Mouse (Mus musculus) limb, embryonic 13.5 days (tissue): ENCODE measurements around the gene Pcna. TPM values are rescaled to one million over a fixed set of nuclear protein-coding genes. Genes with fewer than 3 reads are reported as not detected.
"Not testable (repeated sequence)": the region's sequence is repeated elsewhere in the genome, so short reads cannot be mapped to it uniquely, and the experiment has no call there.

Experiments used
- ATAC-seq: fragments of 200-750 bp; cut with Nextera tagmentation; 2 replicates; pipeline ENCODE4 v1.8.0; 2017; ENCODE audit warnings: low read depth, moderate number of reproducible peaks, moderate TSS enrichment; ENCODE audit not compliant: low FRiP score
- H3K27ac ChIP-seq: fragments of 300-500 bp; sonication (generic); 2 replicates; pipeline ENCODE4 v1.5.1; 2015; ENCODE audit warnings: inconsistent platforms, mild to moderate bottlenecking, moderate library complexity
- H3K27me3 ChIP-seq: fragments of 300-500 bp; sonication (generic); 2 replicates; pipeline ENCODE4 v1.6.1; 2015; ENCODE audit warnings: mild to moderate bottlenecking, inconsistent platforms
- H3K36me3 ChIP-seq: fragments of 300-500 bp; sonication (generic); 2 replicates; pipeline ENCODE4 v1.6.1; 2015; ENCODE audit warnings: inconsistent platforms, mild to moderate bottlenecking, moderate library complexity
- H3K4me1 ChIP-seq: fragments of 300-500 bp; sonication (generic); 2 replicates; pipeline ENCODE4 v1.6.1; 2015; ENCODE audit warnings: inconsistent platforms
- H3K4me2 ChIP-seq: fragments of 300-500 bp; sonication (generic); replicated peaks from 2 replicates; pipeline ENCODE4 v1.6.1; 2015; ENCODE audit warnings: inconsistent platforms, mild to moderate bottlenecking, moderate library complexity
- H3K4me3 ChIP-seq: fragments of 300-500 bp; sonication (generic); 2 replicates; pipeline ENCODE4 v1.5.1; 2015; ENCODE audit warnings: moderate library complexity, mild to moderate bottlenecking, inconsistent platforms
- H3K9ac ChIP-seq: fragments of 300-500 bp; sonication (generic); 2 replicates; pipeline ENCODE4 v1.6.1; 2015; ENCODE audit warnings: mild to moderate bottlenecking, inconsistent platforms
- H3K9me3 ChIP-seq: fragments of 300-500 bp; sonication (generic); 2 replicates; pipeline ENCODE4 v1.6.1; 2016; ENCODE audit warnings: inconsistent platforms
- WGBS: fragments of 180-500 bp; shearing (Covaris S2); methylation state at CpG from one replicate; pipeline ENCODE4 v1.1.7; 2015; 5-methylcytosine and 5-hydroxymethylcytosine counted together
- polyA plus RNA-seq: library from polyadenylated mRNA; unstranded; fragments of >200 nt; fragmentation: Nextera tagmentation; extraction: Ambion mirVana; gene quantifications from 2 replicates; pipeline ENCODE4 v1.2.1, GENCODE M21; 2015

Pcna gene
- polyA plus RNA-seq, 1 experiment from 2014 or later, result 252 TPM

DNA sequence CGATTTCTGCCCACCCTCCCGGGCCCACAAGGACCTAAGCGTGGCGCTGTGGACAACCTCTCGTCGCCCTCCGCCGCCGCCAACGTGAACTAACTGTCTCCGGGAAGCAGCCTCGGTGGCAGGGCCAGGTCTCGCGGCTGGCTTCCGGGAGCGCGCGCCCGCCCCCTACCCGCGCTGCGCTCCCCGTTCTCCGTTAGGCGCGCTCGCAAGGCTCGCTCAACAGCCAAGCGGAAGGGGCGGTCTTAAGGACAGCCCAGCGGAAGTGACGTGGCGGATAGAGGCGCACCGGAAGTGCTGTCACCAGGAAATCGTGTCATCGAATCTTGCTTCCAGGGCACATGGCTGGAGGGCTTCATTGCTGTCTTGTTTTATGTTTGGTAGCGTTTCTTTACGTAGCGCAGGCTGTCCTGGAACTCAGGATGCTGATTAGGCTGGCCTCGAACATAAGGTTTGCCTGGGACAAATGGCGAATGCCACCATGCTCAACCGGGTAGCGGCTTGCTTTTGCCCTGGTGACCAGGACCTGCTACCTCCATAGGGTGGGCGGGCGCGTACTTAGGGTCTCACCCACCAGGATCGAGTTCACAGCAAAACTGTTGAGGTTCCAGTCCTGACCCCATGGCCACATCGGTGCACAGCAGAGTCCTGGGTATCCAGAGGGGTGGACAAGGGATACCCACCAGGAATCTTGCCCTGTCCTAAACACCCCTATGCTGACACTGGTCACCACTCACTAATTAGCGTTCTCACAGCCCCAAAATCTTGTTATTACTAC lies 5.4 kb downstream of the Pcna start, which contains the start of gene Tmem230:
Gene Tmem230, minus strand, starts transcription at position 269 of the 775 bp plus-strand sequence.
- peaks cover 44% of the 10 kb centered on the region for H3K36me3 ChIP-seq
- ATAC-seq, result peak; percentile 95
- peak within 1 kb of the TSS; percentile 62 for H3K4me3 ChIP-seq
- H3K27ac ChIP-seq, result peak within 1 kb of the TSS; percentile 69; the same call in 1 of the 2 replicates
- peak within 1 kb of the TSS; percentile 77 for H3K4me2 ChIP-seq
- no peaks in the 10 kb centered on the region for H3K9me3 ChIP-seq
- no peaks in the 10 kb centered on the region for H3K27me3 ChIP-seq
- H3K9ac ChIP-seq, result peak within 1 kb of the TSS; percentile 80
- WGBS, result 4% methylated on average over 48 of the region's 50 CpGs
- peaks cover 37% of the 10 kb centered on the region for H3K4me1 ChIP-seq

DNA sequence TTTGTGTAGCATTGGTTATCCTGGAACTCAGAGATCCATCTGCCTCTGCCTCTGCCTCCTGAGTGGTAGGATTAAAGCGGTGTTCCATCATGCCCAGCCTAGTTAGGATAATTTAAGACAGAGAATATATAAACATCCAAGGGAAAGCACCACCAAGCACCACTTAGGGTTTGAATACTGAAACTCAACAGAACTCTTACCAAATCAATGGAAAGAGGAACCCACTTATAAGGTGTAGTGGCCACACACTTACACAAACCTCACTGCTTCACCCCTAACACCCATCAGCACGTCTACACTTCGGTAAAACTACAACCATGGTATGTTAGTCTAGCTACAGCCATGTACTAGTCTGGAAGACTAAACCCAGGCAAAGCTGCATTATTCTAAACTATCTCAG lies 9.7 kb downstream of the Pcna start:
- 96% methylated on average over 3 of the region's 3 CpGs for whole genome bisulfite sequencing
- Histone ChIP-seq H3K4me3 (no peak overlapping the region), H3K27ac (no peak overlapping the region), H3K9ac (no peak overlapping the region), H3K36me3 (peaks cover 28% of the 10 kb centered on the region), H3K9me3 (no peaks in the 10 kb centered on the region), H3K27me3 (no peaks in the 10 kb centered on the region), H3K4me1 (peaks cover 12% of the 10 kb centered on the region), H3K4me2 (no peak overlapping the region)
- no peak for ATAC-seq

DNA sequence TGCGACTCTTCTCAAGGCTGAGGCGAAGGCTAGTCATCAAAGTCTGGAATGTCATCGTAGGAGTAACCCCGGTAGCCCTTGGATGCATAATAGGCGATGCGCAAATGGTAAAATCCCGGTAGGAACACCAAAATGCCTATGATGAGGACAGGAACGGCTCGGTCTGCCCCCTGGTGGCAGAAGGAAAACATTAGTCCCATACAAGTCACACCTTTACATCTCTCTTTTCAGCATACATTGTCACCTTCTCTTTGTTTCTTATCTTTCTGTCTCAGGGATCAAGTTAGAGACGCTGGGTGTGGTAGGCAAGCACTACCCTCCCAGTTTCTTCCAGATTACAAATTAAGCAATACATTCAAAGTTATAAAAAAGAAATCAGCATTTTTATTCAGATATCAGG lies 12.7 kb downstream of the Pcna start:
- H3K9me3 ChIP-seq, result not testable (repeated sequence)
- 28% methylated on average over 10 of the region's 10 CpGs for WGBS

DNA sequence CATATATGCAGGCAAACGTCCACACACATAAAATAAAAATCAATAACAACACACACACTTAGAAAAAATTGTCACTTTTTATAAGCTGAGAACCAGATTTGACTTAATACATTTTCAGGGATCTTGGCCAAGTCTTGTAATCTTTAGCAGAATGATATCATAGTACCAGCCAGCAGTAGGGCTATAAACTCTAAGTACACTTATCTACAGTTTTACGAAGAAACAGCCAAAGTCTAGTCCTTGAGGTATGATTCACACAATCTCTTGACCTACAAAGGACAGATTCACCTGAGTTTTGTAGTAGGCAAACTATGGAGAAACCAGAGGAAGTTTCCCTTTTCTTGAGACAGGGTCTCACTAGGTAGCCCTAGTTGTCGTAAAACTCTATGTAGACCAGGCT lies 13.7 kb downstream of the Pcna start:
- H3K4me3 ChIP-seq, H3K4me2 ChIP-seq, H3K27ac ChIP-seq, ATAC-seq, H3K27me3 ChIP-seq, H3K4me1 ChIP-seq, H3K9ac ChIP-seq, H3K9me3 ChIP-seq: not testable (repeated sequence)
- 81% methylated on average over 3 of the region's 3 CpGs for WGBS
- H3K36me3 ChIP-seq, result peaks cover 21% of the 10 kb centered on the region; the same call in 1 of the 2 replicates

More for the DNA sequence above, 12.7 kb downstream of the Pcna start:
- not testable (repeated sequence) for H3K27me3 ChIP-seq, ATAC-seq, H3K4me2 ChIP-seq, H3K4me1 ChIP-seq, H3K4me3 ChIP-seq, H3K27ac ChIP-seq, H3K9ac ChIP-seq
- peaks cover 25% of the 10 kb centered on the region; the same call in 1 of the 2 replicates for H3K36me3 ChIP-seq

DNA sequence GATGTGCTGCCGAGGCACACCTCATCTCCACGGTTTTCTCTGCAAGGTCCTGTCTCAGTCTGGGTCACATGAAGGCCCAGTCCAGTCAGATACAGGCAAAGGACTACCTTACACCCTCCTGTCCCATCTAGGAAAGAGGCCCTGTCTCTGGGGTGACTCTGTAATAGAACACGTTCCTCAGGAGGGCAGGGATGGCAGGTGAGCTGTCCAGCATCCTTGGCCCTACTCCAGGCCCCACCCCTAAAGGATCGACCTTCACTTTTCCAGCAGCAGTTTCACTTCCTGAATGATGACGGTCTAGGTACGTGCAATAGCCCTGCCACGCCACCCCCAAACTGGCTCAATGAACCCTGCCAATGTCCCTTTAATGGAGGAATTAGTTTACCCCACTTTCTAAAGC lies 17.1 kb downstream of the Pcna start:
- H3K4me1 ChIP-seq, result no peaks in the 10 kb centered on the region
- no peak overlapping the region for H3K9ac ChIP-seq
- H3K4me2 ChIP-seq, result no peak overlapping the region
- no peaks in the 10 kb centered on the region for H3K27me3 ChIP-seq
- no peak overlapping the region for H3K4me3 ChIP-seq
- H3K9me3 ChIP-seq, result no peaks in the 10 kb centered on the region
- H3K27ac ChIP-seq, result no peak overlapping the region
- 74% methylated on average over 7 of the region's 7 CpGs for WGBS
- H3K36me3 ChIP-seq, result no peaks in the 10 kb centered on the region
- ATAC-seq, result no peak

DNA sequence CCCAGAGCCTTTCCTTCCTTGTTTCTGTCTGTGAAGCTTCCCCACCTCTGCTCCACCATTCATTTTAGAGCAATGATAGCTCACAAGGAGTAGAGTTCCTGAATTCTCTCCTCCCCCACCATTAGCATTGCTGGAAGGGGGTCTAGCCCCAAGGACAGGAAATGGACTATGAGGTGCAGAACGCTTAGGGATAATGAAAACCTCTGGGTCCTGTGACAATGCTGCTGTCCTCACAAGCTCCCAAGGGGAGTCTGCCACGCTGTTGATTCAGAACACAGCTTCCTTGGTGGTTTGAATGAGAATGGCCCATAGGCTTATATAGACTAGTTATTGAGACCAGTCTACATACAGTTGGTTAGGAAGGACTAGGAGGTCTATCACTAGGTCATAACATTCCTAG lies 17.8 kb downstream of the Pcna start:
- no peak overlapping the region for H3K9ac ChIP-seq
- H3K27ac ChIP-seq, result no peak overlapping the region
- no peak overlapping the region for H3K4me3 ChIP-seq
- 35% methylated on average over 2 of the region's 2 CpGs for WGBS
- ATAC-seq, result no peak
- no peaks in the 10 kb centered on the region for H3K27me3 ChIP-seq
- H3K9me3 ChIP-seq, result no peaks in the 10 kb centered on the region
- no peaks in the 10 kb centered on the region for H3K36me3 ChIP-seq
- no peak overlapping the region for H3K4me2 ChIP-seq
- no peaks in the 10 kb centered on the region for H3K4me1 ChIP-seq

DNA sequence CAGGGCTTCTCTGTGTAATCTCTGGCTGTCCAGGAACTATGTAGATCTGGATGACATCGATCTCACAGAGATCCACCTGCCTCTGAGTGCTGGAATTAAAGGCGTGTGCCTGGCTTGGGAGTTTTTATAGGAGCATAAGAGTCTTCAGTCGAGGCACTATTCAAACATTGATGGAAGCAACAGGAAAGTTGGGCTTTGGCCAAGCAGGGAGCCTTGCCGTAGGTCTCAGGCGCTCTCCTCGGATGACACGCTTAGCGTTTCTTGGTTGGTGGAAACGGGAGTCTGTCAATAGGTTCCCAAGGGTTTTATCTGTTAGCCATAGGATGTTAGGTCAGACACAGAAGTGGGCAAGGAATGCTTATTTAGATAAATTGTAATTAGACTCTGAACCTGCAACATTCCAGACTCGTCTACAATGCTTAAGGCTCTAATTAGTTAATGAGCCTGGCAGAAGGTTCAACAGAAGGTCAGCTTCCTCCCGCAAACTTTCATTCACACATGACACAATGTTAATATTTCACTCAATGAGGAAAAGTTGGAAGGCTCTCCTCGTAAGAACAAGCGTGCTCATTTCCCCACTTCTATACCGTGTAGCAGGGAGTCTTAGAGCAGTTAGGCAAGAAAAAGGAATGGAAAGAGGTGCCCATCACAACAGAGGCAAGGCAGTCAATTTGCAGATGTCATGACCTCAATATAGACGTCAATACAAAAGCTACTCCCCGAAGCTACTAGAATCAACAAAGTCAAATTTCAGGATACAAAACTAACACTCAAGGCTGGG lies 18.9 kb downstream of the Pcna start:
- Histone ChIP-seq H3K27me3 (no peaks in the 10 kb centered on the region), H3K9me3 (no peaks in the 10 kb centered on the region), H3K4me1 (no peaks in the 10 kb centered on the region), H3K36me3 (no peaks in the 10 kb centered on the region), H3K27ac (no peak overlapping the region), H3K4me3 (no peak overlapping the region), H3K4me2 (no peak overlapping the region), H3K9ac (no peak overlapping the region)
- WGBS, result 63% methylated on average over 16 of the region's 16 CpGs
- no peak for ATAC-seq

DNA sequence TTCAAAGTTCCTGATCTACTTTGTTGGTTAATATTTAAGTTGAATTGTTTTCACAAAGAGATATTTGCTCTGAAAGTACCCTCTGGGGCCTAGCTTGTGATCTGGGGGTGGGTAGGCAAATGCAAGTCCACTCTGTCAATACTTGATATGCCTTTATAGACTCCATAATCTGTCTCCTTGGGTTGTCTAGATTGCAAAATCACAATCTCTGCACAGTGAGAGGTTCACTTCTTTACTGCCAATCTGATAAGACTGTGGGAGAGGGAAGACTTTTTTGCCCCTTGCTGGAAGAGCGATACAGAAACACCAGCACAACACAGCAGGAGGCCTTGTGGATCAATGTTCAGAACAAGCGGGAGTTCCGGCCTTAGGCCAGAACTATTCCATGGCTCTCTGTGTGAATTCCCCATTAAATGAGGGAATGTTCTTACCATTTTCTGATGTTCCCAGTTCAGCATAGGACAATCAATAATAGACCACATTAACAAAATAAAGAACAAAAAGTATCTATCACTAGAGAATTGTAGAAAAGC lies 20.6 kb downstream of the Pcna start:
- no peak for ATAC-seq
- WGBS, result 85% methylated on average over 3 of the region's 3 CpGs
- H3K4me3 ChIP-seq, result no peak overlapping the region
- no peak overlapping the region for H3K27ac ChIP-seq
- no peak overlapping the region for H3K9ac ChIP-seq
- H3K9me3 ChIP-seq, result no peaks in the 10 kb centered on the region
- H3K36me3 ChIP-seq, result no peaks in the 10 kb centered on the region
- H3K4me1 ChIP-seq, result no peaks in the 10 kb centered on the region
- H3K27me3 ChIP-seq, result no peaks in the 10 kb centered on the region
- H3K4me2 ChIP-seq, result no peak overlapping the region

DNA sequence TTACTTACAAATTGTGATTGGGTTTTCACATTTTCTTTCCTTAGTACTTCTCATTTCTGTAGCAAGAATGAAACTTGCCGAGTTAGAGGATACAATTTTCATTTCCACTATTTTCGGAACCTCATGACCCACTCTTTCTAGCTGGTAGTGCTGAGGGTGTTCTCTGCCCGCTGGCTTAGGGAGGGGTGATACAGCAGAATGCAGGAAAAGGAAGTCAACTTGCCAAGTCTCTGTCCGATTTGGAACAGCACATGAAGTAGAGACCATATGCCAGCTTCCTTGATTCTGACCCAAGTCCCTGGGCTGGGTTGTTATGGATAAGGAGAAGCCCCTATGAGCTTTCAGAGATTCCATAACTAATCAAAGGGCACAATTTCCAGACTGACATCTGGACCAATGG lies 28.8 kb downstream of the Pcna start:
- no peak for ATAC-seq
- no peak overlapping the region for H3K27ac ChIP-seq
- WGBS, result 90% methylated on average over 4 of the region's 4 CpGs

DNA sequence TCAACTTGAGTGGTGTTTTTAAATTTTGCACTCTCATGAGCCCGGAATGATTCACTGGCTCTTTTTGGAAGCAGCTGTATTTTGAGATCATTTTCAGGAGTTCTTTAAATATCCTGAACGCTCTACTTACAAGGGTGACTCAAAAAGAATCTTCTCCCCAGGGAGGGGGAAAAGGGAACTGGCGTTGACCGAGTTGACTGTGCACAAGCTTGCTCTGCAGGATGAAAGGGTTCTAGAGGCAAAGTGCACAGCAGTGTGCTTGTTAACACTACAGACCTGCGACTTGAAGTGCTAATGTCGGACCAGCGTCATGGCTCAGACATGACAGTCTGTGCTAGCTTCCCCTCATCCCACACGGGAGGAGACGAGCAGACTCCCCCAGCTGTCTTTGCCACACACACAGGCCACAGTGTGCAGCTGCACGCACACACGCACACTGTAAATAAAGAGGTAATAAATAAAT lies 31.5 kb downstream of the Pcna start:
- Histone ChIP-seq H3K4me1 (no peaks in the 10 kb centered on the region), H3K9ac (no peak overlapping the region), H3K9me3 (no peaks in the 10 kb centered on the region), H3K4me2 (no peak overlapping the region), H3K27me3 (no peaks in the 10 kb centered on the region), H3K4me3 (no peak overlapping the region), H3K27ac (no peak overlapping the region), H3K36me3 (no peaks in the 10 kb centered on the region)
- no peak for ATAC-seq
- 54% methylated on average over 11 of the region's 11 CpGs for WGBS

More for the DNA sequence above, 28.8 kb downstream of the Pcna start:
- no peaks in the 10 kb centered on the region for H3K27me3 ChIP-seq
- no peak overlapping the region for H3K9ac ChIP-seq
- H3K4me2 ChIP-seq, result no peak overlapping the region
- H3K36me3 ChIP-seq, result no peaks in the 10 kb centered on the region
- no peaks in the 10 kb centered on the region for H3K4me1 ChIP-seq
- no peaks in the 10 kb centered on the region for H3K9me3 ChIP-seq
- no peak overlapping the region for H3K4me3 ChIP-seq

DNA sequence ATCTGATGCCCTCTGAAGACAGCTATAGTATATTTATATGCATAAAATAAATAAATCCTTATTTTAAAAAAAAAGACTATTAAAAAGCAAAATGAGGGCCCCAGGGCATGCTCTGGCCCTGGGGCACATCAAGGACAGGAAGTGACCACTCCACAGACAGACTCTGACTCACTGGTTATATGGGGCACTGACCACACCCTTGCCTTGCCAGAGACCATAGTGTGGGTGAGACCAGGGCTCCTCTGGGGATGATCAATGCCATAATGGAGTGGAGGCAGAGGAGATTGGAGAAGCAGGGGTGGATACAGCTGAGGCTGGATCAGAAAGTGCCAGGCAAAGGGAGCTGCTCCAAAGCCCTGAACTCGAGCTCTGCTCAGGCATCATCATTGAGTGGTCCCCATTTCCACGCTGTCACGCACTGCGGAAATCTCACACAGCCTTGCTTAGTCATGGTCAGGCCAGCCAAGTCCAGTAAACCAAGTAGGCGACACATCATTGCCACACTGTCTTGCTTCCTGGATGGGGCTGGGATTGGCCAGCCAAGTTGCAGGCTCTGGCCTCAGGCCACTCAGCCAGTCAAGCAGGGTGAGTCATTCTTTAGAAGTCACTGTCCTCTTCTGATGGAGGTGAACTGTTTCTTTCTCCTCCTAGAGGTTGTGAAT lies 41.0 kb downstream of the Pcna start:
- H3K27ac ChIP-seq, result no peak overlapping the region
- H3K4me1 ChIP-seq, result no peaks in the 10 kb centered on the region
- ATAC-seq, result no peak
- H3K9me3 ChIP-seq, result no peaks in the 10 kb centered on the region
- H3K36me3 ChIP-seq, result no peaks in the 10 kb centered on the region
- H3K4me3 ChIP-seq, result no peak overlapping the region
- WGBS, result 87% methylated on average over 5 of the region's 5 CpGs
- no peak overlapping the region for H3K9ac ChIP-seq
- no peaks in the 10 kb centered on the region for H3K27me3 ChIP-seq
- H3K4me2 ChIP-seq, result no peak overlapping the region

DNA sequence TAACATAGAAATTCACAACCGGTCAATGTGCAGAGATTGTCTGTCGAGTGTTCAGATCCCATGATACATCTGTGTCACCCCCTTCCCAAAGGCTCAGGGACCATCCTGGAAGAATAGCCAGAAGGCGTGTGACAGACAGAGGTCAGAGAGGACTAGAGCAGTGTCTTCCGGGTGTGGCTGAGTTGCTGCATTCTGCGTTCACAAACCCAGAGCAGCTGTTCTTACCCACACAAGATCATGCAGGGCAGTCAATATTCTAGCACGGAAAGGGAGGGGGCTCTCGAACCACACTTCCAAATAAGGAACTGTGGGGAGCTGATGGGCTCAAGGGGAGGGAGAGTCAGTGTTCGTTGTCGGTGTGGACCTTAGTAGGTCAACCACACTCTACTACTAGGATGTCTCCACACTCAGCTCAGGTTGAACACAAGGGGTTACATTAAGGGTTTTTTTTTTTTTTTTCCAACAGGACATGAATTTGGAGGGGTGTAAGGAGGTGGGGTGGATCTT lies 42.3 kb downstream of the Pcna start:
- Histone ChIP-seq H3K9ac (no peak overlapping the region), H3K4me2 (no peak overlapping the region), H3K36me3 (no peaks in the 10 kb centered on the region), H3K4me1 (no peaks in the 10 kb centered on the region), H3K27me3 (no peaks in the 10 kb centered on the region), H3K27ac (no peak overlapping the region), H3K9me3 (no peaks in the 10 kb centered on the region), H3K4me3 (no peak overlapping the region)
- no peak for ATAC-seq
- WGBS, result 87% methylated on average over 9 of the region's 9 CpGs
